Mouse (Mus musculus): ENCODE measurements around the gene Oip5.

Gene Oip5

GRCm38 (mm10) chr2:119618199-119618982, at the start of gene Oip5, which contains the start of gene Nusap1:
Oip5 (minus strand) TSS chr2:119618469.
Nusap1 (plus strand) TSS chr2:119618298.
- WGBS: under 1% methylated on average over 55 of the region's 55 CpGs

- 72% methylated on average over 22 of the region's 23 CpGs for WGBS
These were observed 47.5 kb upstream of the Oip5 start for GRCm38 (mm10) chr2:119665744-119666143.

GRCm38 (mm10) chr2:119662220-119663182, 44.2 kb upstream of the Oip5 start, which contains the start of gene Ndufaf1:
Ndufaf1 (minus strand) TSS chr2:119662827.
- WGBS: 1% methylated on average over 44 of the region's 44 CpGs

- 94% methylated on average over 5 of the region's 5 CpGs for WGBS
These were observed 26.0 kb upstream of the Oip5 start for GRCm38 (mm10) chr2:119644254-119644653.

GRCm38 (mm10) chr2:119641214-119641912, 23.1 kb upstream of the Oip5 start:
- WGBS: 94% methylated on average over 5 of the region's 5 CpGs

GRCm38 (mm10) chr2:119636781-119637180, 18.5 kb upstream of the Oip5 start:
- 89% methylated on average over 1 of the region's 1 CpGs for WGBS

- 96% methylated on average over 2 of the region's 2 CpGs for WGBS
These were observed 3.0 kb upstream of the Oip5 start for GRCm38 (mm10) chr2:119621302-119621701.

- WGBS: 5% methylated on average over 6 of the region's 6 CpGs
These were observed 733 bp upstream of the Oip5 start for GRCm38 (mm10) chr2:119619002-119619401.

- WGBS: under 1% methylated on average over 13 of the region's 13 CpGs
These were observed 449 bp downstream of the Oip5 start for GRCm38 (mm10) chr2:119617841-119618198.

- 89% methylated on average over 4 of the region's 4 CpGs for WGBS
These were observed 11.2 kb downstream of the Oip5 start for GRCm38 (mm10) chr2:119607023-119607422.

GRCm38 (mm10) chr2:119605361-119605973, 12.8 kb downstream of the Oip5 start:
- WGBS: 86% methylated on average over 6 of the region's 6 CpGs

GRCm38 (mm10) chr2:119603909-119604308, 14.4 kb downstream of the Oip5 start:
- WGBS: 79% methylated on average over 2 of the region's 2 CpGs

- 72% methylated on average over 1 of the region's 1 CpGs for WGBS
These were observed 15.8 kb downstream of the Oip5 start for GRCm38 (mm10) chr2:119602488-119602887.

- WGBS: 42% methylated on average over 3 of the region's 3 CpGs
These were observed 16.7 kb downstream of the Oip5 start for GRCm38 (mm10) chr2:119601575-119601974.

- 42% methylated on average over 4 of the region's 4 CpGs for whole genome bisulfite sequencing
These were observed 17.2 kb downstream of the Oip5 start for GRCm38 (mm10) chr2:119601027-119601426.

GRCm38 (mm10) chr2:119596781-119597330, 21.4 kb downstream of the Oip5 start:
- WGBS: 52% methylated on average over 8 of the region's 8 CpGs

GRCm38 (mm10) chr2:119595308-119595707, 23.0 kb downstream of the Oip5 start:
- 13% methylated on average over 4 of the region's 4 CpGs for WGBS

GRCm38 (mm10) chr2:119594113-119594981, 23.9 kb downstream of the Oip5 start:
- WGBS: under 1% methylated on average over 61 of the region's 61 CpGs

GRCm38 (mm10) chr2:119593765-119594112, 24.5 kb downstream of the Oip5 start:
- 5% methylated on average over 7 of the region's 7 CpGs for WGBS

- 86% methylated on average over 3 of the region's 3 CpGs for WGBS
These were observed 27.0 kb downstream of the Oip5 start for GRCm38 (mm10) chr2:119591247-119591646.
